Mouse (Mus musculus) mesoderm, embryonic 11.5 days (tissue): ENCODE measurements around the gene Dusp13.

Experiments
- DNase-seq: peaks from one replicate; pipeline ENCODE4 v3.0.0-alpha.2; 2012; ENCODE audit warnings: low read depth, low spot score

Gene Dusp13

DNA sequence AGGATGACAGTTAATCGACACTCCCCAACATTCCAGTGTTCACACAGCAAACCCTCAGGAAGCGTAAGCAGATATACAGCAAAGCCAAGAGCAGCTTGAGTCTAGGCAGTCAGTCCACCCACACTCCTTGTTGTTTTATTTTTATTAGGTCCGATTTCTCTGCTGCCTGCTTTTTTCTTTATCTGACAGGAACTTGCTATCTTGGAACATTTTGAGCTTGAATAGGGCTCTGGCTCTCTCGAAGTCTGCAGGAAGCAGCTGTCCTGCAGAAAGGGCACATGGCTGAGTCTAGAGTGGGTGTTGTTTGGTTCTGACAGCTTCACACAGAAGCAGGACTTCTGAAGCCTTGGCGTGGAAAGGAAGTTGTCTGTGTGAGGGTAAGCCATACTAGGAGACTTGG is 47.7 kb downstream of the Dusp13 start:
- DNase-seq = no peak

DNA sequence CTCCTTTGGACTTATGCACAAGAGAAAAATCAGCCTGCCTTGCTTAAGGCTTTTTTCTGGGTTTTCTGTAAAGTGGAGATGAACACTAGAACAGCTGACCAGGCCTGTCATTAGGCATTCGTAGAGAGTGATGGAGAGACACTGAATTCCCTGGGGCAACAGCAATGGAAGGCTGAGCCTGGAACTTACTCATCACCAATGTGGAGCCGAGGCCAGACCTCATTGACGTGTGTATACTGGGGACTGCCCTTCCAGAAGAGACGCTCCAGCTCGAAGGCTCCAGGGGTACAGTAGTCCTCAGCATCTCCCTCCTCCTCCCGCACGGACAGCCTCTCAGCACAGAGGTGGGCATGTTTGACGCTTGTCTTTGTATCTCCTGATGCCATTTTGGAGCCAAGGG is 48.3 kb downstream of the Dusp13 start:
- no peak for DNase-seq

DNA sequence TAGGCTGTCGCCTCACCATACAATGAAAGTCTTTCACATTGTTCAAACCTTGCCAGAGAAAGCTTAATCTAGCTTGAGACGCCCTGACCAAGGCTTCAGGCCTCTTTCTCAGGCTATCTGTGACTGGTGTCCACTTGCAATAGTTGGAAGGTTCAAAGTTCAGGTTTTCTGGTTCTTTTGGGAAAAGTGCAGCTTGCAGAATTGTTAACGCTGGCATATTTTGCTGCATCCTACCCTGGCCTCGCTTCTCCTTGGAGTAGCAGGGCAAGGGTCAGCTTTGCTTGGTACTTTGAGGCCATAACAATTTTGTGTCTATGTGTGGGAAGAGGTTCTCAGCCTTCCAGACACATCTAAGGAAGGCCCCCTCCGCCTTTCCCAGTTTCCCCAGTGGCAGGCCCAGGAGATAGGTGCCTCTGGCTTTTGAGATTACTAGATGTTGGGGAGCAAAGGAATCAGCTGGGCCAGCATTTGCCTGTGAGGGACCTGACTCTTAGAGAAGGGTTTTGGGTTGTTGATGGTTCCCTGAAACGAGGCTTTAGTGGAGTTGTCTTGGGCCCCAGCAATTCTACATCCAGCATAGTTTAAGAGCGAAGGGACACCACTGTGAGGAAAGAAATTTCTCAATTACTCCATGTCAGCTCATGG is 54.7 kb downstream of the Dusp13 start:
- no peak for DNase-seq

DNA sequence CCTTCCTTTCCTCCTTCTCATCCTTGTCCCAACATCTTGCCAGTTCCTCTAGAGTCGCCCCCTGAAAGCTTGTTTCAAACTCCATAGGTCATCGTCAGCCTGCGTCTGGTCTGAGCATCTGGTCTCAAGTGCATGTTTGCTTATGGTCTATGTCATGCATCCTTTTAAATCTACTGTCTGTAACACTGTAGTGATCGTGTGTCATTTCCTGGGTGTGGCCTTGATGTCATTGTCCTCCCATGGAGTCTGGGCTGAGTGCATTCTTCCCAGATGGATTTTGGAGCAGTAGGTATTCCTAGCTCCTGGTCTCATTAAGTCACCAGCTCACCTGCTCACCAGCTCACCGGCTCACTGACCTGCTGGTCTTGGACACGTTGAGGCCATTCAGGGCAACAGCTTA is 56.0 kb downstream of the Dusp13 start:
- no peak for DNase-seq

- no peak for DNase-seq
Observed at GRCm38 (mm10) chr14:21691070-21691469, 59.9 kb downstream of the Dusp13 start.

DNA sequence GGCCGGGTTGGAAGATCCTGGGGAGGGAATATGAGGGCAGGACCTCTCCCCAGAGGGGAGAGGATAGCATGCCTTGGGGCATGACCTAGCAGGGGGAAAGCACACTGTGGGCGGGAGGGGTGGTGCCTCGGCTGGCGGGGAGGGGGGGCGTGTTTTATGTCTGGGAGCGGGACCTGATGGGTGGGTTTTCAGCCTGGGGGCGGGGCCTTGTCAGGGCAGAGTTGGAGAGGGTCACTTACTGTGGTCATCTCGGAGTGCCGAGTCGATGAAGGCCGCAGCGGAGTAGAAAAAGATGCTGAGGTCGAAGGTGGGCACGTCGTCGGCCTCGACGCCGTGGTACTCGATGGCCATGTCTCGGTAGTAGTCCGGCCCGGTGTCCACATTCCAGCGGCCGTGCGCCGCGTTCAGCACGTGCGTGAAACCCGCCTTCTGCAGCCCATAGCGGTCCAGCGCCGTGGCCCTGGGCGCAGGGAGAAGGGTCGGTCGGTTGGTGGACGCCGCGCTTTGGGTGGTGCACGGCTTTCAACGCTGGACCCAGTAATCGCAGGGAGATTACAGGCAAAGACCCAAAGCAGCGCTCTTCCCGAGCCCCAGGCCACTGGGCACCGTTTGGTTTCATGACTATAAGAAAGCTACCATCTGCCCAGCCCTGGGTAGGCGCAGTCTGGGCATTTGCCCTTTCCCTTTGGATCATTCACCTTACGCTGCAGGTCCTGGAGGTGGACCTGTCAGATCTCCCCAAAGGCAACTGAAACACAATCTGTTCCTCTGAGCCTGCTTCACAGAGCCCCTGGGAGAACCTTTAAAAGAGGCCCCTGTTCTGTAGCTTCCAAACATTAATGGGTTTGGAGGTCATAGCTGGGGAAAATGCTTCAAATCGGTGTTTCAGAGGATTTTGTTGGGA is 64.4 kb downstream of the Dusp13 start:
- DNase-seq = no peak

DNA sequence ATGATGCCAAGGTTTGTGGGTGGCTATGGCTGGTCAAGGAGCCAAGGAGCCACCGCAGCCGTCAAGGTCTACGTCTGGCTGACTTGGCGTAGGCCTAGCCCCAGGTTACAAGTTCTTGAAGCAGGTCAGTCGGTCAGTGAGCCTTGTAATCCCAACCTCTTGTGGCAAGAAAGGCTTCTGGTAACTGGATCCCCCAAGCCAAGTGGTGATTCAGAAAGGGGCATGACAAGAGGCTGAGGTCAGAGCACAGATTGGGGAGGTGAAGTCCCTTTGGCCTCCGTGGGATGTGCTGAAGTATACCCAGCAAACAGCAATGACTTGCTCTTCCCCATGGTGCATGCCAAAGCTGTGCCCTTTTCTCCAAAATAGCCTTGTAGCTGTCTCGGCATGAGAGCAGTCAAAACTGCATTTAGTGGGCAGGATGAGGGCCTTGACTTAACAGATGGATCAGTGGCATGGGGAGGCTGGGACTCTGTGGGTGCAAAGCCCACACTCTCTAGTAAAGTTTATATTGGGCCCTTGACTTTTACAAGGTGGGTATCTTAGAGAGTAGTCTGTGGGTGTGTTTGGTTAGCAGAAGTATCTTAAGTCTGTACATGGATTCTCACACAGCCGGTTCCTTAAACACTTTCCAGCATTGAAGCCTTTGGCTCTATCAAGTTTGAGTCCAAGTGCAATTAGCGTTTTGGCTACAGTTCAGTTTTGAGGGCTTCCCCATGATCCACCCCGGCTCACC is 65.4 kb downstream of the Dusp13 start:
- DNase-seq = no peak

- no peak for DNase-seq
Observed at GRCm38 (mm10) chr14:21683834-21684233, 67.1 kb downstream of the Dusp13 start.
